Mouse (Mus musculus) midbrain, embryonic 16.5 days (tissue): ENCODE results near the gene Mthfd2. TPM values are rescaled to one million over a fixed set of nuclear protein-coding genes. Genes with fewer than 3 reads are reported as not detected.

Experiments
- ATAC-seq: fragments of 200-750 bp; cut with Nextera tagmentation; 2 replicates; pipeline ENCODE4 v1.8.0; 2017; ENCODE audit warnings: moderate TSS enrichment
- H3K27ac ChIP-seq: fragments of 300-500 bp; sonication (generic); 2 replicates; pipeline ENCODE4 v1.5.1; 2014; ENCODE audit warnings: mild to moderate bottlenecking, low read length, mixed read lengths
- H3K27me3 ChIP-seq: fragments of 300-500 bp; sonication (generic); 2 replicates; pipeline ENCODE4 v1.6.1; 2014; ENCODE audit warnings: low read depth, low read length, mixed read lengths; ENCODE audit not compliant: control insufficient read depth, insufficient read depth
- H3K36me3 ChIP-seq: fragments of 300-500 bp; sonication (generic); 2 replicates; pipeline ENCODE4 v1.6.1; 2014; ENCODE audit warnings: mild to moderate bottlenecking, low read length, moderate library complexity, mixed read lengths; ENCODE audit not compliant: control insufficient read depth, insufficient read depth
- H3K4me1 ChIP-seq: fragments of 300-500 bp; sonication (generic); 2 replicates; pipeline ENCODE4 v1.6.1; 2014; ENCODE audit warnings: mild to moderate bottlenecking, low read length, mixed read lengths; ENCODE audit not compliant: control insufficient read depth, insufficient read depth
- H3K4me2 ChIP-seq: fragments of 300-500 bp; sonication (generic); 2 replicates; pipeline ENCODE4 v1.6.1; 2014; ENCODE audit warnings: mild to moderate bottlenecking, low read length, mixed read lengths
- H3K4me3 ChIP-seq: fragments of 300-500 bp; sonication (generic); 2 replicates; pipeline ENCODE4 v1.5.1; 2014; ENCODE audit warnings: low read depth, mild to moderate bottlenecking, low read length, moderate library complexity, mixed read lengths
- H3K9ac ChIP-seq: fragments of 300-500 bp; sonication (generic); 2 replicates; pipeline ENCODE4 v1.6.1; 2014; ENCODE audit warnings: low read depth, low read length, mixed read lengths
- H3K9me3 ChIP-seq: fragments of 300-500 bp; sonication (generic); replicated peaks from 2 replicates; pipeline ENCODE4 v1.6.1; 2014; ENCODE audit warnings: mild to moderate bottlenecking, low read length, mixed read lengths; ENCODE audit not compliant: control insufficient read depth, poor library complexity, severe bottlenecking
- WGBS: fragments of 180-500 bp; shearing (Covaris S2); extraction: QIAGEN DNeasy Blood & Tissue Kit; methylation state at CpG from one replicate; pipeline ENCODE4 v1.1.7; 2014; 5-methylcytosine and 5-hydroxymethylcytosine counted together
- polyA plus RNA-seq: library from polyadenylated mRNA; unstranded; fragments of >200 nt; fragmentation: Nextera tagmentation; extraction: Ambion mirVana; gene quantifications from 2 replicates; pipeline ENCODE4 v1.2.1, GENCODE M21; 2015

Gene Mthfd2
- polyA plus RNA-seq, 1 experiment from 2014 or later: 34.7 TPM

GRCm38 (mm10) chr6:83317108-83317741, 8.5 kb downstream of the Mthfd2 start:
- Histone ChIP-seq H3K4me3 (peak overlapping the region; percentile 83), H3K9me3 (no peaks in the 10 kb centered on the region), H3K36me3 (no peaks in the 10 kb centered on the region), H3K9ac (peak overlapping the region; percentile 83), H3K4me2 (peak overlapping the region; percentile 63), H3K27ac (peak overlapping the region; percentile 81), H3K27me3 (no peaks in the 10 kb centered on the region), H3K4me1 (peaks cover 14% of the 10 kb centered on the region)
- under 1% methylated on average over 50 of the region's 52 CpGs for WGBS
- ATAC-seq: peak; percentile 99

GRCm38 (mm10) chr6:83316022-83316421, 9.7 kb downstream of the Mthfd2 start:
- WGBS: 3% methylated on average over 10 of the region's 10 CpGs
- Histone ChIP-seq H3K9ac (no peak overlapping the region), H3K4me3 (peak overlapping the region; percentile 83)

GRCm38 (mm10) chr6:83315293-83315692, 10.4 kb downstream of the Mthfd2 start:
- Histone ChIP-seq H3K4me3 (no peak overlapping the region), H3K36me3 (peaks cover 6% of the 10 kb centered on the region; the same call in 1 of the 2 replicates), H3K27ac (no peak overlapping the region), H3K27me3 (no peaks in the 10 kb centered on the region), H3K4me2 (no peak overlapping the region), H3K9me3 (no peaks in the 10 kb centered on the region), H3K9ac (no peak overlapping the region), H3K4me1 (peaks cover 14% of the 10 kb centered on the region)
- ATAC-seq: no peak

More at GRCm38 (mm10) chr6:83316022-83316421, 9.7 kb downstream of the Mthfd2 start:
- Histone ChIP-seq H3K27me3 (no peaks in the 10 kb centered on the region), H3K9me3 (no peaks in the 10 kb centered on the region), H3K27ac (no peak overlapping the region), H3K4me1 (peaks cover 14% of the 10 kb centered on the region), H3K36me3 (peaks cover under 1% of the 10 kb centered on the region; the same call in 1 of the 2 replicates), H3K4me2 (peak overlapping the region; percentile 63)
- no peak for ATAC-seq

- no peak overlapping the region for H3K27ac ChIP-seq
- no peak for ATAC-seq
- peaks cover 12% of the 10 kb centered on the region; the same call in 1 of the 2 replicates for H3K36me3 ChIP-seq
- peaks cover 11% of the 10 kb centered on the region for H3K4me1 ChIP-seq
- H3K9me3 ChIP-seq: no peaks in the 10 kb centered on the region
- WGBS: 89% methylated on average over 8 of the region's 8 CpGs
- no peak overlapping the region for H3K4me3 ChIP-seq
- H3K27me3 ChIP-seq: no peaks in the 10 kb centered on the region
- H3K4me2 ChIP-seq: no peak overlapping the region
- no peak overlapping the region for H3K9ac ChIP-seq
These were observed 13.2 kb downstream of the Mthfd2 start for GRCm38 (mm10) chr6:83312514-83312913.

DNA sequence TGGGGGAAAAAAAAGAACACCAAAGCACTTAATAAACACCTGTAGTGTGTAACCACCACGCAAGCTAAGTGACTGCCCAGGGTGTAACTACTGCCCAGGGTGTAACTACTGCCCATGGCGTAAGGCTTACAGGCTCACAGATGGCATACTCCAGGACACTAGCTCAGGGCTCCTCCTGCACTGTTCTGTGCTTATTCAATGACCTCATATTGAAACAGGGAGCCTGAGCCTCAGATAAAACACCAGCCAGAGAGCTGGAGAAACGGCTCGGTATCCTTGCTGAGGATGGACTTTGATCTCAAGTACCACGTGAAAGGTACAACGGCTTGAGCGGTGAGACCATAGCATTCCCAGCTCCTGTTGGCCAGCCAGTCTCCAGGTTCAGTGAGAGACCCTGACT, 13.7 kb downstream of the Mthfd2 start:
- no peak for ATAC-seq
- H3K4me3 ChIP-seq: no peak overlapping the region
- WGBS: 92% methylated on average over 7 of the region's 7 CpGs
- H3K27ac ChIP-seq: no peak overlapping the region
- H3K4me2 ChIP-seq: no peak overlapping the region
- H3K36me3 ChIP-seq: peaks cover 12% of the 10 kb centered on the region; the same call in 1 of the 2 replicates
- peaks cover 11% of the 10 kb centered on the region for H3K4me1 ChIP-seq
- no peaks in the 10 kb centered on the region for H3K9me3 ChIP-seq
- no peak overlapping the region for H3K9ac ChIP-seq
- no peaks in the 10 kb centered on the region for H3K27me3 ChIP-seq

DNA sequence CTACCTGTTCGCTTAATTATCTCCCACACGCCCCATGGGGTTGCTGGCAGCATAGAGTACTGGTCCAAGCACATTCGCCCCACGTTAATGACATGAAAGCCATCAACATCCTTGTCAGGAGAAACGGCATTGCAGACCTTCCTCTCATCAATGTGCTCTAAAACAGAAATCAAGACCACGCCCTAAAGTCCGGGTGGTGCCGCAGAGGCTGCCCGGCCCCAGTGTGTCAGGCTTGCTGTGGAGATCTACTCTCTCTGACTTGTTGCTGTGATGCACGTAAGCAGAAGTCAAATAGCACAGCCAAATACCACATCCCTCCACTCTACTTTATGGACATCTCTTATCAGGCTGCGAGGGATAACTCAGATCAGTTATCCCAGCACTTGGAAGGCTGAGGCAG, 14.5 kb downstream of the Mthfd2 start:
- Histone ChIP-seq H3K4me2 (no peak overlapping the region), H3K36me3 (peaks cover 12% of the 10 kb centered on the region; the same call in 1 of the 2 replicates), H3K27me3 (no peaks in the 10 kb centered on the region), H3K4me1 (peaks cover 5% of the 10 kb centered on the region), H3K9ac (no peak overlapping the region), H3K4me3 (no peak overlapping the region), H3K27ac (no peak overlapping the region), H3K9me3 (no peaks in the 10 kb centered on the region)
- 95% methylated on average over 11 of the region's 11 CpGs for WGBS
- ATAC-seq: no peak

DNA sequence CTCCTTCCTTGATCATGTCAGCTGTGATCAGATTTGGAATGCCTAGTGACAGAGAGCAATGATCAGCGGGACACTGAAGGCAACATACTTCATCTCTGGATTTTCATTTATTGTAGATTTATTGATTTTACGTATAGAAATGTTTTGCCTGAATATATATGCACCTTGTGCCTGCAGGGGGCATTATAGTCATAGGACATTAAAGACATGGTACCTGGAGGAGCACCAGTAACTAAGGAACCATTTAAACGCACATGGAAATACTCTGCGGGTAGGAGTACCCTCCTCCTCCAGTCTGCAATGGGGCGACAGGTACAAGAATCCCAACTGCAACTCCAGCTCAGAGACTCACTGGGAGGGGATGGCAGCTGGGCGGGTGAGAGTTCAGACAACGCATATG, 16.7 kb downstream of the Mthfd2 start:
- peaks cover 20% of the 10 kb centered on the region for H3K36me3 ChIP-seq
- no peak for ATAC-seq
- 95% methylated on average over 7 of the region's 7 CpGs for WGBS

GRCm38 (mm10) chr6:83302264-83302663, 23.4 kb downstream of the Mthfd2 start:
- no peak for ATAC-seq
- Histone ChIP-seq H3K36me3 (peaks cover 9% of the 10 kb centered on the region; the same call in 1 of the 2 replicates), H3K4me2 (no peak overlapping the region), H3K27me3 (no peaks in the 10 kb centered on the region), H3K27ac (no peak overlapping the region), H3K9ac (no peak overlapping the region), H3K4me3 (no peak overlapping the region), H3K4me1 (no peaks in the 10 kb centered on the region), H3K9me3 (no peaks in the 10 kb centered on the region)
- WGBS: 81% methylated on average over 5 of the region's 5 CpGs

More for the DNA sequence above, 16.7 kb downstream of the Mthfd2 start:
- Histone ChIP-seq H3K4me1 (no peaks in the 10 kb centered on the region), H3K4me3 (no peak overlapping the region), H3K4me2 (no peak overlapping the region), H3K27me3 (no peaks in the 10 kb centered on the region), H3K9me3 (no peaks in the 10 kb centered on the region), H3K9ac (no peak overlapping the region), H3K27ac (no peak overlapping the region)

- no peak overlapping the region for H3K9ac ChIP-seq
- H3K27me3 ChIP-seq: no peaks in the 10 kb centered on the region
- no peak overlapping the region for H3K4me2 ChIP-seq
- peaks cover 9% of the 10 kb centered on the region; the same call in 1 of the 2 replicates for H3K36me3 ChIP-seq
- no peak overlapping the region for H3K27ac ChIP-seq
- 92% methylated on average over 2 of the region's 2 CpGs for WGBS
- no peak overlapping the region for H3K4me3 ChIP-seq
- H3K9me3 ChIP-seq: no peaks in the 10 kb centered on the region
- no peak for ATAC-seq
- H3K4me1 ChIP-seq: no peaks in the 10 kb centered on the region
These were observed 24.4 kb downstream of the Mthfd2 start for GRCm38 (mm10) chr6:83301294-83301693.
